Comparison of ENCODE assay signal across 8 mouse cellular contexts in the genomic region with DNA sequence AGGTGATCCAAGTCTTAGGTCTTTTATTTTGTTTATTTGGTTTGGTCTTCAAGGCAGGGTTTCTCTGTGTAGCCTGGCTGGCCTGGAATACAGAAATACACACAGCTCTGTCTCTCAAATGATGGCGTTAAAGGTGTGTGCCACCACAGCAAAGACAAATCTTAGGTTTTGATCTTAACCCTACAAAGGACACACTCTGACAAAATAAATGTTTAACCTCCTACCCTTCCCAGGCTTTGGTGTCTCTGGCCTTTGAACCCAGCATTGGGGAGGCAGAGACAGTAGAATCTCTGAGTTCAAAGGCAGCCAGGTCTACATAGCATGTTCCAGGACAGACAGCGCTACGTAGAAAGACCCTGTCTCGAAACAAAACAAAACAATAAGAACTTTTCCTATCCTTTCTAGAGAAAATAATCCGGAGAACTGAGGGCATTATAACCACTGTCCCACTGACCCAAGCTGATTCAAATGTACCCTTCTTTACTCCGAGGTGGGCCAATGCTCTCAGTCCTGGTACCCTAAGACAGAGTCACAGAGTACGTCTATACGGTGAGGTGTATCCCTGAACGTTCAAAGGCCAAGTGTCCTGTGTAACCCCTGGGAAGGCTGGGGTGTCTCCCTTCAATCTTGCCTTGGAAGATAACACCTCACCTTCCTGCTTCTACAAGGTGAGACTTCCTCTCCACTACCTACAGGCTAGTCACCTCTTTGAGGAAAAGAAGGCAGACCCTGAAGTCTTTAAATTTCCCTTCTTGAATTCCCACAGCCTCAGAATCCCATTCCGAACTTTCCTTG. TPM values are rescaled to one million over a fixed set of nuclear protein-coding genes. Genes with fewer than 3 reads are reported as not detected.
DNase-seq lines count a peak whose midpoint lies in the region; ATAC-seq and TF ChIP-seq lines count a peak whose summit lies in the region.
"Had no signal": no experiment of that assay in that cellular context is flagged by ENCODE, and none has a peak within 500 bp of the region (broad histone marks: within the 10 kb centered on the region; RNA-seq: fewer than 3 reads in every experiment).

No protein-coding gene starts in this region.

- peak overlapping the region; percentile 70 for H3K4me3 ChIP-seq in neural tube, embryonic 11.5 days (ENCODE audit: low read depth, low read length)
- H3K4me3 ChIP-seq in forebrain, embryonic 16.5 days (replicated peaks; ENCODE audit: low read length), result peak overlapping the region; percentile 76
- peak overlapping the region; percentile 68 for H3K4me3 ChIP-seq in liver, embryonic 11.5 days (ENCODE audit: low read depth, low read length)
- peak overlapping the region; percentile 81 for H3K4me3 ChIP-seq in stomach, postnatal 0 days (ENCODE audit: low read depth, low read length)

- no peak for DNase-seq in neural tube, embryonic 11.5 days (ENCODE audit: low spot score)
- DNase-seq in neural tube, embryonic 10.5 days (ENCODE audit: extremely low spot score, low spot score), result no peak
- DNase-seq in liver, embryonic 11.5 days (ENCODE audit: low spot score), result no peak
- DNase-seq in stomach, postnatal 0 days (ENCODE audit: low spot score), result no peak
- DNase-seq in gastrocnemius, adult 18-20 months (ENCODE audit: low spot score), result no peak
- no peak for DNase-seq in adrenal gland, adult 18-20 months (ENCODE audit: low spot score in 2 of 2)

- no peaks in the 10 kb centered on the region for H3K36me3 ChIP-seq in neural tube, embryonic 11.5 days (ENCODE audit: control insufficient read depth, insufficient read depth, low read length)
- no peaks in the 10 kb centered on the region for H3K36me3 ChIP-seq in forebrain, embryonic 16.5 days (ENCODE audit: control insufficient read depth, insufficient read depth)
- H3K36me3 ChIP-seq in liver, embryonic 11.5 days (ENCODE audit: control insufficient read depth, insufficient read depth, low read length), result no peaks in the 10 kb centered on the region
- no peaks in the 10 kb centered on the region for H3K36me3 ChIP-seq in stomach, postnatal 0 days (ENCODE audit: control insufficient read depth, insufficient read depth, low read length)

- 85% methylated on average over 10 of the region's 10 CpGs for WGBS in neural tube, embryonic 11.5 days
- 85% methylated on average over 10 of the region's 10 CpGs for WGBS in forebrain, embryonic 16.5 days
- WGBS in liver, embryonic 11.5 days, result 83% methylated on average over 10 of the region's 10 CpGs
- 85% methylated on average over 10 of the region's 10 CpGs for WGBS in stomach, postnatal 0 days

- H3K27ac ChIP-seq in neural tube, embryonic 11.5 days (ENCODE audit: low read depth, low read length), result no peak overlapping the region
- no peak overlapping the region for H3K27ac ChIP-seq in forebrain, embryonic 16.5 days (ENCODE audit: low read length)
- H3K27ac ChIP-seq in liver, embryonic 11.5 days (ENCODE audit: low read depth, low read length), result no peak overlapping the region
- H3K27ac ChIP-seq in stomach, postnatal 0 days (replicated peaks), result no peak overlapping the region; the same call in 1 of the 2 replicates

- no peaks in the 10 kb centered on the region; the same call in 1 of the 2 replicates for H3K4me1 ChIP-seq in neural tube, embryonic 11.5 days (ENCODE audit: control insufficient read depth, insufficient read depth, low read length)
- H3K4me1 ChIP-seq in forebrain, embryonic 16.5 days (replicated peaks; ENCODE audit: control insufficient read depth, insufficient read depth, low read length), result peaks cover 26% of the 10 kb centered on the region
- H3K4me1 ChIP-seq in liver, embryonic 11.5 days (replicated peaks; ENCODE audit: control insufficient read depth, insufficient read depth, low read length), result peaks cover 16% of the 10 kb centered on the region
- H3K4me1 ChIP-seq in stomach, postnatal 0 days (replicated peaks; ENCODE audit: control insufficient read depth, insufficient read depth), result peaks cover 10% of the 10 kb centered on the region; the same call in 1 of the 2 replicates

- ATAC-seq in neural tube, embryonic 11.5 days (ENCODE audit: insufficient read depth, low FRiP score, low TSS enrichment), result no peak
- no peak for ATAC-seq in forebrain, embryonic 16.5 days
- no peak for ATAC-seq in liver, embryonic 11.5 days (replicated peaks; ENCODE audit: low FRiP score)
- no peak for ATAC-seq in stomach, postnatal 0 days (ENCODE audit: low FRiP score, low TSS enrichment)

- H3K27me3 ChIP-seq in neural tube, embryonic 11.5 days (ENCODE audit: control insufficient read depth, insufficient read depth, low read length), result 0 out of 2 replicates have a peak, but pooled peaks cover 2% of the 10 kb centered on the region
- no peaks in the 10 kb centered on the region for H3K27me3 ChIP-seq in forebrain, embryonic 16.5 days (replicated peaks; ENCODE audit: control insufficient read depth, insufficient read depth, low read length)
- H3K27me3 ChIP-seq in liver, embryonic 11.5 days (replicated peaks; ENCODE audit: control insufficient read depth, insufficient read depth, low read length), result peaks cover 2% of the 10 kb centered on the region; the same call in 1 of the 2 replicates
- H3K27me3 ChIP-seq in stomach, postnatal 0 days (ENCODE audit: control insufficient read depth, insufficient read depth, low read length), result no peaks in the 10 kb centered on the region

- peak overlapping the region; percentile 59 for H3K9ac ChIP-seq in neural tube, embryonic 11.5 days (ENCODE audit: low read length)
- peak overlapping the region; percentile 89 for H3K9ac ChIP-seq in forebrain, embryonic 16.5 days (replicated peaks; ENCODE audit: low read depth, low read length)
- no peak overlapping the region for H3K9ac ChIP-seq in liver, embryonic 11.5 days (ENCODE audit: low read depth, low read length)
- H3K9ac ChIP-seq in stomach, postnatal 0 days (ENCODE audit: low read length), result peak overlapping the region; percentile 86

- H3K9me3 ChIP-seq in neural tube, embryonic 11.5 days (ENCODE audit: control insufficient read depth, low read length), result no peaks in the 10 kb centered on the region
- no peaks in the 10 kb centered on the region for H3K9me3 ChIP-seq in forebrain, embryonic 16.5 days (ENCODE audit: control insufficient read depth, low read length)
- no peaks in the 10 kb centered on the region for H3K9me3 ChIP-seq in liver, embryonic 11.5 days (ENCODE audit: control insufficient read depth, low read length)
- H3K9me3 ChIP-seq in stomach, postnatal 0 days (ENCODE audit: control insufficient read depth, low read length), result no peaks in the 10 kb centered on the region

- TF ChIP-seq CTCF in stomach, postnatal 0 days (IDR thresholded peaks at IDR 0.05; ENCODE audit: low read depth), result no peak

- TF ChIP-seq EP300 in stomach, postnatal 0 days (optimal IDR thresholded peaks at IDR 0.05), result no peak

- peak overlapping the region; percentile 87 for H3K4me2 ChIP-seq in neural tube, embryonic 11.5 days (ENCODE audit: low read depth)
- H3K4me2 ChIP-seq in forebrain, embryonic 16.5 days (ENCODE audit: low read length), result peak overlapping the region; percentile 75
- H3K4me2 ChIP-seq in liver, embryonic 11.5 days, result peak overlapping the region; percentile 100
- H3K4me2 ChIP-seq in stomach, postnatal 0 days (replicated peaks; ENCODE audit: low read depth), result peak overlapping the region; percentile 95

RNA-seq across cellular contexts. Expression of a gene that starts 1.2 kb away (rescaled TPM):
- polyA plus RNA-seq in neural tube, embryonic 11.5 days (2014; fragmentation: Nextera tagmentation; extraction: Ambion mirVana), result 4.4 and 5.5 TPM in 2 replicates
- polyA plus RNA-seq in forebrain, embryonic 16.5 days (2015; fragmentation: Nextera tagmentation; extraction: Ambion mirVana), result 15.4 and 19.3 TPM in 2 replicates
- 1.0 TPM in 2 replicates for polyA plus RNA-seq in liver, embryonic 11.5 days (2014; fragmentation: Nextera tagmentation; extraction: Ambion mirVana)
- 7.6 and 8.3 TPM in 2 replicates for polyA plus RNA-seq in stomach, postnatal 0 days (2015; fragmentation: Nextera tagmentation; extraction: Ambion mirVana)
- 10 to 100 TPM; 24.8 to 46.2 TPM for total RNA-seq in gastrocnemius, adult 18-20 months (2021)
- total RNA-seq in adrenal gland, adult 18-20 months (2021), result 10 to 100 TPM; 26.1 to 29.2 TPM

RNA-seq across cellular contexts. Expression of a gene that starts 40.0 kb away (rescaled TPM):
- 5.5 and 5.7 TPM in 2 replicates for polyA plus RNA-seq in neural tube, embryonic 11.5 days (2014; fragmentation: Nextera tagmentation; extraction: Ambion mirVana)
- 23.1 and 27.1 TPM in 2 replicates for polyA plus RNA-seq in forebrain, embryonic 16.5 days (2015; fragmentation: Nextera tagmentation; extraction: Ambion mirVana)
- 3.8 and 4.0 TPM in 2 replicates for polyA plus RNA-seq in liver, embryonic 11.5 days (2014; fragmentation: Nextera tagmentation; extraction: Ambion mirVana)
- polyA plus RNA-seq in stomach, postnatal 0 days (2015; fragmentation: Nextera tagmentation; extraction: Ambion mirVana), result 8.4 and 8.9 TPM in 2 replicates
- 1 to 10 TPM; 4.3 to 6.5 TPM for total RNA-seq in gastrocnemius, adult 18-20 months (2021)
- 10 to 100 TPM; 20.0 to 35.9 TPM for total RNA-seq in adrenal gland, adult 18-20 months (2021)

RNA-seq across cellular contexts. Expression of a gene that starts 50.4 kb away (rescaled TPM):
- polyA plus RNA-seq in neural tube, embryonic 11.5 days (2014; fragmentation: Nextera tagmentation; extraction: Ambion mirVana), result not detected in 2 replicates
- polyA plus RNA-seq in forebrain, embryonic 16.5 days (2015; fragmentation: Nextera tagmentation; extraction: Ambion mirVana), result not detected in 2 replicates
- polyA plus RNA-seq in liver, embryonic 11.5 days (2014; fragmentation: Nextera tagmentation; extraction: Ambion mirVana), result not detected in 2 replicates
- polyA plus RNA-seq in stomach, postnatal 0 days (2015; fragmentation: Nextera tagmentation; extraction: Ambion mirVana), result not detected in 2 replicates
- total RNA-seq in gastrocnemius, adult 18-20 months (2021), result not detected
- total RNA-seq in adrenal gland, adult 18-20 months (2021), result not detected
- polyA plus RNA-seq: brain, embryonic 14.5 days had no signal

RNA-seq across cellular contexts. Expression of a gene that starts 58.5 kb away (rescaled TPM):
- polyA plus RNA-seq in neural tube, embryonic 11.5 days (2014; fragmentation: Nextera tagmentation; extraction: Ambion mirVana), result 52.8 and 56.9 TPM in 2 replicates
- polyA plus RNA-seq in forebrain, embryonic 16.5 days (2015; fragmentation: Nextera tagmentation; extraction: Ambion mirVana), result 57.9 and 69.8 TPM in 2 replicates
- polyA plus RNA-seq in liver, embryonic 11.5 days (2014; fragmentation: Nextera tagmentation; extraction: Ambion mirVana), result 65.5 and 68.2 TPM in 2 replicates
- 14.1 and 14.7 TPM in 2 replicates for polyA plus RNA-seq in stomach, postnatal 0 days (2015; fragmentation: Nextera tagmentation; extraction: Ambion mirVana)
- 1 to 10 TPM; 7.2 to 9.1 TPM for total RNA-seq in gastrocnemius, adult 18-20 months (2021)
- total RNA-seq in adrenal gland, adult 18-20 months (2021), result 10 to 100 TPM; 39.8 to 43.2 TPM
